Mouse (Mus musculus): ENCODE measurements around the gene Tssk3.

Tssk3 gene

GRCm38 (mm10) chr4:129448713-129449112, 42.1 kb downstream of the Tssk3 start:
- no peak for DNase-seq (ENCODE audit: low spot score in 2 of 2)

- no peak for DNase-seq (ENCODE audit: low spot score in 2 of 2)
Measured at GRCm38 (mm10) chr4:129447778-129448563, 42.9 kb downstream of the Tssk3 start.

GRCm38 (mm10) chr4:129447360-129447759, 43.5 kb downstream of the Tssk3 start:
- no peak for DNase-seq (ENCODE audit: low spot score in 2 of 2)

GRCm38 (mm10) chr4:129441145-129441544, 49.7 kb downstream of the Tssk3 start:
- no peak for DNase-seq (ENCODE audit: low spot score in 2 of 2)

GRCm38 (mm10) chr4:129440340-129441063, 50.3 kb downstream of the Tssk3 start, which contains the start of gene Zbtb8b:
TSS of gene Zbtb8b (minus strand) at chr4:129440853.
- no peak for DNase-seq (ENCODE audit: low spot score in 2 of 2)

All from spleen, postnatal 14 days (tissue).